Mouse (Mus musculus) hindbrain, embryonic 16.5 days (tissue): ENCODE results near the gene Ncapg2. TPM values are rescaled to one million over a fixed set of nuclear protein-coding genes. Genes with fewer than 3 reads are reported as not detected.

Experiments
- ATAC-seq: fragments of 200-750 bp; cut with Nextera tagmentation; 2 replicates; pipeline ENCODE4 v1.8.0; 2017; ENCODE audit warnings: moderate TSS enrichment, moderate library complexity
- H3K27ac ChIP-seq: fragments of 300-500 bp; sonication (generic); 2 replicates; pipeline ENCODE4 v1.5.1; 2014; ENCODE audit warnings: low read depth, mild to moderate bottlenecking, control low read depth, low read length, moderate library complexity
- H3K27me3 ChIP-seq: fragments of 300-500 bp; sonication (generic); replicated peaks from 2 replicates; pipeline ENCODE4 v1.6.1; 2014; ENCODE audit warnings: low read length; ENCODE audit not compliant: control insufficient read depth, insufficient read depth
- H3K36me3 ChIP-seq: fragments of 300-500 bp; sonication (generic); 2 replicates; pipeline ENCODE4 v1.6.1; 2014; ENCODE audit warnings: mild to moderate bottlenecking, low read length, moderate library complexity, mixed read lengths; ENCODE audit not compliant: control insufficient read depth, insufficient read depth
- H3K4me1 ChIP-seq: fragments of 300-500 bp; sonication (generic); 2 replicates; pipeline ENCODE4 v1.6.1; 2014; ENCODE audit warnings: low read depth, low read length; ENCODE audit not compliant: control insufficient read depth, insufficient read depth
- H3K4me2 ChIP-seq: fragments of 300-500 bp; sonication (generic); 2 replicates; pipeline ENCODE4 v1.6.1; 2014; ENCODE audit warnings: mild to moderate bottlenecking, low read length, control low read depth, moderate library complexity
- H3K4me3 ChIP-seq: fragments of 300-500 bp; sonication (generic); 2 replicates; pipeline ENCODE4 v1.5.1; 2014; ENCODE audit warnings: mild to moderate bottlenecking, low read length, control low read depth, moderate library complexity
- H3K9ac ChIP-seq: fragments of 300-500 bp; sonication (generic); 2 replicates; pipeline ENCODE4 v1.6.1; 2014; ENCODE audit warnings: low read depth, mild to moderate bottlenecking, control low read depth, low read length, moderate library complexity
- H3K9me3 ChIP-seq: fragments of 300-500 bp; sonication (generic); 2 replicates; pipeline ENCODE4 v1.6.1; 2014; ENCODE audit warnings: mild to moderate bottlenecking, low read length, moderate library complexity; ENCODE audit not compliant: control insufficient read depth
- WGBS: fragments of 180-500 bp; shearing (Covaris S2); extraction: QIAGEN DNeasy Blood & Tissue Kit; methylation state at CpG from one replicate; pipeline ENCODE4 v1.1.7; 2014; 5-methylcytosine and 5-hydroxymethylcytosine counted together
- polyA plus RNA-seq: library from polyadenylated mRNA; unstranded; fragments of >200 nt; fragmentation: Nextera tagmentation; extraction: Ambion mirVana; gene quantifications from 2 replicates; pipeline ENCODE4 v1.2.1, GENCODE M21; 2015

Gene Ncapg2
- polyA plus RNA-seq, 1 experiment from 2014 or later: 7.6 TPM

GRCm38 (mm10) chr12:116486404-116486730, 81.2 kb downstream of the Ncapg2 start:
- Histone ChIP-seq H3K9ac (peak overlapping the region; percentile 90), H3K4me3 (peak overlapping the region; percentile 76), H3K4me1 (peaks cover 7% of the 10 kb centered on the region), H3K9me3 (no peaks in the 10 kb centered on the region), H3K27ac (peak overlapping the region; percentile 94), H3K27me3 (no peaks in the 10 kb centered on the region), H3K36me3 (no peaks in the 10 kb centered on the region), H3K4me2 (peak overlapping the region; percentile 87)
- 3% methylated on average over 9 of the region's 10 CpGs for WGBS
- ATAC-seq: peak; percentile 15

GRCm38 (mm10) chr12:116488836-116489235, 83.6 kb downstream of the Ncapg2 start:
- Histone ChIP-seq H3K27ac (no peak overlapping the region), H3K27me3 (no peaks in the 10 kb centered on the region), H3K4me2 (no peak overlapping the region), H3K4me1 (peaks cover 7% of the 10 kb centered on the region), H3K9me3 (no peaks in the 10 kb centered on the region), H3K9ac (no peak overlapping the region), H3K36me3 (no peaks in the 10 kb centered on the region), H3K4me3 (no peak overlapping the region)
- ATAC-seq: no peak
- WGBS: 59% methylated on average over 8 of the region's 8 CpGs

- no peak overlapping the region for H3K4me3 ChIP-seq
- no peaks in the 10 kb centered on the region for H3K9me3 ChIP-seq
- H3K4me1 ChIP-seq: peaks cover 2% of the 10 kb centered on the region; the same call in 1 of the 2 replicates
- no peak overlapping the region for H3K4me2 ChIP-seq
- ATAC-seq: no peak
- H3K36me3 ChIP-seq: no peaks in the 10 kb centered on the region
- no peak overlapping the region for H3K27ac ChIP-seq
- WGBS: 89% methylated on average over 5 of the region's 5 CpGs
- no peaks in the 10 kb centered on the region for H3K27me3 ChIP-seq
- no peak overlapping the region for H3K9ac ChIP-seq
Observed at GRCm38 (mm10) chr12:116490575-116491356, 85.6 kb downstream of the Ncapg2 start.

GRCm38 (mm10) chr12:116498666-116499065, 93.5 kb downstream of the Ncapg2 start:
- Histone ChIP-seq H3K9me3 (no peaks in the 10 kb centered on the region), H3K4me2 (no peak overlapping the region), H3K4me3 (no peak overlapping the region), H3K36me3 (no peaks in the 10 kb centered on the region), H3K27me3 (no peaks in the 10 kb centered on the region), H3K27ac (no peak overlapping the region), H3K4me1 (no peaks in the 10 kb centered on the region), H3K9ac (no peak overlapping the region)
- ATAC-seq: no peak

- Histone ChIP-seq H3K36me3 (no peaks in the 10 kb centered on the region), H3K9ac (no peak overlapping the region)
- peak; percentile 34; the same call in 1 of the 2 replicates for ATAC-seq
Observed at GRCm38 (mm10) chr12:116500652-116501051, 95.5 kb downstream of the Ncapg2 start.

GRCm38 (mm10) chr12:116512482-116512881, 107.3 kb downstream of the Ncapg2 start:
- ATAC-seq: no peak
- Histone ChIP-seq H3K9me3 (no peaks in the 10 kb centered on the region), H3K4me1 (no peaks in the 10 kb centered on the region; the same call in 1 of the 2 replicates), H3K9ac (no peak overlapping the region), H3K27ac (no peak overlapping the region), H3K4me2 (no peak overlapping the region), H3K36me3 (no peaks in the 10 kb centered on the region), H3K27me3 (no peaks in the 10 kb centered on the region), H3K4me3 (no peak overlapping the region)
- WGBS: 93% methylated on average over 1 of the region's 1 CpGs

More at GRCm38 (mm10) chr12:116500652-116501051, 95.5 kb downstream of the Ncapg2 start:
- Histone ChIP-seq H3K27me3 (no peaks in the 10 kb centered on the region), H3K9me3 (no peaks in the 10 kb centered on the region), H3K4me1 (no peaks in the 10 kb centered on the region), H3K27ac (no peak overlapping the region), H3K4me2 (no peak overlapping the region), H3K4me3 (no peak overlapping the region)
- 73% methylated on average over 11 of the region's 11 CpGs for WGBS

Other genes with a start within 250 kb of the Ncapg2 start
- gene Wdr60, start 142.4 kb upstream of the Ncapg2 start, polyA plus RNA-seq: 17.0 and 18.3 TPM in 2 replicates
- not detected in 2 replicates for gene Gm11027, start 130.0 kb upstream of the Ncapg2 start, polyA plus RNA-seq
- gene Esyt2, start 124.2 kb upstream of the Ncapg2 start, polyA plus RNA-seq: 10.3 and 12.0 TPM in 2 replicates
- gene Ptprn2, start 80.3 kb downstream of the Ncapg2 start, polyA plus RNA-seq: 11.7 and 12.0 TPM in 2 replicates